Mouse (Mus musculus) bone marrow, adult 2 months (tissue): ENCODE measurements around the gene Zfp414.

Experiments
- CTCF ChIP-seq: fragments of 200-500 bp; IDR thresholded peaks from 2 replicates; pipeline ENCODE4 v1.5.1; 2011; ENCODE audit warnings: low read length, control low read depth; ENCODE audit not compliant: control insufficient read depth, insufficient read depth
- POLR2A ChIP-seq: fragments of 200-500 bp; IDR thresholded peaks from 2 replicates; pipeline ENCODE4 v1.6.1; 2011; ENCODE audit warnings: low read depth, mild to moderate bottlenecking, control low read depth, low read length, borderline replicate concordance; ENCODE audit not compliant: control insufficient read depth

DNA sequence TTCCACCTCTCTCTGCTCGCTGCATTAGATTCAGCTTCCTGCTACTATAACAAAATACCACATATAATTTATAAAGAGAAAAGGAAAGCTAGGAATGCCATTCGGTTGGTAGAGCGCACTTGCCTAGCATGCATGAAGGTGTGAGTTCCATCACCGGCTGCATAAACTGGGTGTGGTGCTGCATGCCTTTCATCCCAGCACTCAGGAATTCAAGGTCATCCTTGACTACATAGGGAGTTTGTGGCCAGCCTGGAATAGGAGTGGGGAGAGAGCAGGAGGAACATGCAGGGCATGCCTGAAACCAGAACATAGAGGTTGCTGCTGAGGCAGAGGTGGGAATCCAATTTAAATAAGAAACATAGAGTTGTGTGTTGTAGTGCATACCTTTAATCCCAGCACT lies 44.8 kb upstream of the Zfp414 start:
- TF ChIP-seq CTCF (no peak), POLR2A (no peak)
